Comparison of ENCODE assay signal across 30 mouse cellular contexts in the genomic region with DNA sequence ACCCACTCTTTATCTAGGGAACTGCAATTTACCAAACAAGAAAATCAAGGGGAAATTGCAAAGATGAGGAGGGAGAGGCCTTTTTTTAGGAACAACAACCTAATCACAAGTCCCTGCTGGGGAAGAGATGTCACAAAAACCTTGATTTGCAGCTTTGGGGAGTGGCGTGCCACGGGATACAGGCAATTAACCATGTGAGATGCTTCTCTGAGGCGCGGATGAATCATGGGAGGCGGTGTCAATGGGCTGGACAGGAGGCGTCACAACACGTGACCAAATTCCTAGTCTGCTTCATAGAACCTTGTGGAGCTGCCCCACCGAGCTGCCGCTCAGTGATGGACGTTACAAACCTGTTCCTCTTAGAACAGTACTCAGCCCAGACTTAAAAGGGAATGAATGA.
DNase-seq lines count a peak whose midpoint lies in the region; ATAC-seq and TF ChIP-seq lines count a peak whose summit lies in the region.
"Had no signal": no experiment of that assay in that cellular context is flagged by ENCODE, and none has a peak within 500 bp of the region (broad histone marks: within the 10 kb centered on the region; RNA-seq: fewer than 3 reads in every experiment).

No protein-coding gene starts in this region.

- H3K36me3 ChIP-seq in kidney, embryonic 15.5 days, result no peaks in the 10 kb centered on the region
- no peaks in the 10 kb centered on the region for H3K36me3 ChIP-seq in myocyte (ENCODE audit: control insufficient read depth, insufficient read depth)
- H3K36me3 ChIP-seq: heart, embryonic 15.5 days; hindbrain, embryonic 12.5 days; limb, embryonic 13.5 days; lung, embryonic 15.5 days; neural tube, embryonic 12.5 days had no signal

- ATAC-seq in frontal cortex, adult (ENCODE audit: low TSS enrichment), result peak; percentile 55
- ATAC-seq in kidney, embryonic 15.5 days (replicated peaks; ENCODE audit: low FRiP score), result peak; percentile 60; the same call in 1 of the 2 replicates
- ATAC-seq: activated CD4-positive, CD25-positive, alpha-beta regulatory T cell, adult 4 months; forebrain, embryonic 13.5 days; midbrain, embryonic 16.5 days had no signal

- no peak for DNase-seq in frontal cortex, postnatal 10 days (ENCODE audit: low spot score in 2 of 2)
- DNase-seq in kidney, adult 8-10 months, result no peak
- peak; percentile 23 for DNase-seq in right cerebral cortex, adult 18-20 months
- no peak for DNase-seq in right cerebral cortex, postnatal 14 days
- DNase-seq in embryo, embryonic 11 days, result no peak
- DNase-seq: adrenal gland, adult 2 months; adrenal gland, postnatal 36 days; cerebellum, adult 2 months; cerebellum, postnatal 25 days; gastrocnemius, adult 2 months; heart, postnatal 36 days; kidney, adult 18-20 months; kidney, postnatal 36 days; layer of hippocampus, postnatal 36 days; right cerebral cortex, postnatal 25 days; thymus, adult 18-20 months; thymus, postnatal 25 days had no signal

- WGBS in kidney, embryonic 15.5 days, result 57% methylated on average over 10 of the region's 10 CpGs

- no peak overlapping the region for H3K4me3 ChIP-seq in kidney, embryonic 15.5 days (replicated peaks)
- H3K4me3 ChIP-seq in myocyte, result no peak overlapping the region
- H3K4me3 ChIP-seq: forebrain, embryonic 13.5 days; gastrocnemius, adult 2 months; heart, embryonic 15.5 days; hindbrain, embryonic 12.5 days; limb, embryonic 13.5 days; lung, embryonic 15.5 days; neural tube, embryonic 12.5 days had no signal

- H3ac ChIP-seq in myocyte (ENCODE audit: control insufficient read depth, insufficient read length), result no peak overlapping the region

- no peaks in the 10 kb centered on the region for H3K27me3 ChIP-seq in kidney, embryonic 15.5 days
- no peaks in the 10 kb centered on the region for H3K27me3 ChIP-seq in myocyte (ENCODE audit: control insufficient read depth, insufficient read depth, insufficient read length)
- H3K27me3 ChIP-seq: forebrain, embryonic 13.5 days; heart, embryonic 15.5 days; hindbrain, embryonic 12.5 days; limb, embryonic 13.5 days; lung, embryonic 15.5 days; neural tube, embryonic 12.5 days had no signal

- no peak overlapping the region for H3K27ac ChIP-seq in kidney, embryonic 15.5 days
- H3K27ac ChIP-seq: forebrain, embryonic 13.5 days; gastrocnemius, adult 2 months; heart, embryonic 15.5 days; hindbrain, embryonic 12.5 days; limb, embryonic 13.5 days; lung, embryonic 15.5 days; neural tube, embryonic 12.5 days had no signal

- no peak overlapping the region for H3K4me2 ChIP-seq in kidney, embryonic 15.5 days
- peak overlapping the region; percentile 30 for H3K4me2 ChIP-seq in myocyte (ENCODE audit: low read depth)
- H3K4me2 ChIP-seq: forebrain, embryonic 13.5 days; heart, embryonic 15.5 days; hindbrain, embryonic 12.5 days; limb, embryonic 13.5 days; liver, embryonic 11.5 days; lung, embryonic 15.5 days; midbrain, embryonic 11.5 days; neural tube, embryonic 12.5 days had no signal

- H3K9ac ChIP-seq in kidney, embryonic 15.5 days, result no peak overlapping the region
- H3K9ac ChIP-seq: forebrain, embryonic 13.5 days; heart, embryonic 15.5 days; hindbrain, embryonic 12.5 days; limb, embryonic 13.5 days; lung, embryonic 15.5 days; neural tube, embryonic 12.5 days had no signal

- no peaks in the 10 kb centered on the region for H3K9me3 ChIP-seq in kidney, embryonic 15.5 days (replicated peaks)
- H3K9me3 ChIP-seq: forebrain, embryonic 13.5 days; heart, embryonic 15.5 days; hindbrain, embryonic 12.5 days; limb, embryonic 13.5 days; lung, embryonic 15.5 days; neural tube, embryonic 12.5 days had no signal

- no peaks in the 10 kb centered on the region for H3K4me1 ChIP-seq in kidney, embryonic 15.5 days
- H3K4me1 ChIP-seq: forebrain, embryonic 13.5 days; heart, embryonic 15.5 days; hindbrain, embryonic 12.5 days; limb, embryonic 13.5 days; lung, embryonic 15.5 days; neural tube, embryonic 12.5 days had no signal

- TF ChIP-seq POLR2A in myocyte (IDR thresholded peaks at IDR 0.05; ENCODE audit: insufficient read length, low read depth), result no peak

- H3K79me2 ChIP-seq in myocyte (ENCODE audit: control insufficient read depth, insufficient read depth), result no peaks in the 10 kb centered on the region

TF ChIP-seq in myocyte, 11 proteins besides CTCF, POLR2A, EP300 and RAD21:
- TF ChIP-seq POLR2AphosphoS2 (IDR thresholded peaks at IDR 0.05; ENCODE audit: insufficient read length, low read depth) (no peak), USF1 (IDR thresholded peaks at IDR 0.05; ENCODE audit: low read depth) (peak; percentile 65)
